Mouse (Mus musculus) liver (tissue): ENCODE measurements around the gene Gm49369.
"Not testable (repeated sequence)": the region's sequence is repeated elsewhere in the genome, so short reads cannot be mapped to it uniquely, and the experiment has no call there.

Experiments
- DNase-seq: peaks from one replicate; pipeline ENCODE4 v3.0.0-alpha.2; 2020; ENCODE audit warnings: mixed read lengths

The Gm49369 gene

GRCm38 (mm10) chr7:142323396-142324117 lies 58.9 kb downstream of the Gm49369 start:
- DNase-seq = no peak

- no peak for DNase-seq
Measured at GRCm38 (mm10) chr7:142322641-142323040, 59.8 kb downstream of the Gm49369 start.

- DNase-seq = not testable (repeated sequence)
Measured at GRCm38 (mm10) chr7:142321637-142322306, 60.7 kb downstream of the Gm49369 start.
